Mouse (Mus musculus) testis, adult 2 months (tissue): ENCODE data around the gene Ncan. TPM values are rescaled to one million over a fixed set of nuclear protein-coding genes. Genes with fewer than 3 reads are reported as not detected.

Experiments
- H3K27ac ChIP-seq: fragments of 200-500 bp; 2 replicates; pipeline ENCODE4 v1.5.1; 2012; ENCODE audit warnings: low read depth, low read length; ENCODE audit not compliant: control insufficient read depth, insufficient read depth
- H3K27me3 ChIP-seq: fragments of 200-500 bp; 2 replicates; pipeline ENCODE4 v1.6.1; 2012; ENCODE audit warnings: mild to moderate bottlenecking, low read length, moderate library complexity; ENCODE audit not compliant: control insufficient read depth, insufficient read depth
- H3K36me3 ChIP-seq: fragments of 200-500 bp; 2 replicates; pipeline ENCODE4 v1.6.1; 2012; ENCODE audit warnings: mild to moderate bottlenecking, low read length; ENCODE audit not compliant: control insufficient read depth, insufficient read depth
- H3K4me1 ChIP-seq: fragments of 200-500 bp; 2 replicates; pipeline ENCODE4 v1.6.1; 2012; ENCODE audit warnings: low read length; ENCODE audit not compliant: control insufficient read depth, insufficient read depth
- H3K4me3 ChIP-seq: fragments of 200-500 bp; 2 replicates; pipeline ENCODE4 v1.5.1; 2012; ENCODE audit warnings: low read depth, mild to moderate bottlenecking, low read length, moderate library complexity, mixed read lengths; ENCODE audit not compliant: control insufficient read depth
- CTCF ChIP-seq: fragments of 200-500 bp; IDR thresholded peaks from 2 replicates; pipeline ENCODE4 v1.5.1; 2012; ENCODE audit warnings: low read depth, mild to moderate bottlenecking, inconsistent platforms, low read length, moderate library complexity; ENCODE audit not compliant: control insufficient read depth, insufficient read depth, insufficient replicate concordance
- POLR2A ChIP-seq: fragments of 200-500 bp; IDR thresholded peaks from 2 replicates; pipeline ENCODE4 v1.6.1; 2012; ENCODE audit warnings: low read depth, mild to moderate bottlenecking, inconsistent platforms, low read length, moderate library complexity; ENCODE audit not compliant: control insufficient read depth
- polyA plus RNA-seq: library from polyadenylated mRNA; depleted of rRNA; stranded (reverse); fragments of >200 nt; gene quantifications from 2 replicates; pipeline ENCODE4 v1.2.3, GENCODE M21; 2012; rRNA removed

Gene Ncan
- 7.3 and 8.9 TPM in 2 replicates for polyA plus RNA-seq

GRCm38 (mm10) chr8:70120667-70121066 is at the start of gene Ncan:
Gene Ncan, minus strand, starts transcription at chr8:70120873.
- no peaks in the 10 kb centered on the region for H3K27me3 ChIP-seq
- H3K4me3 ChIP-seq = no peak within 1 kb of the TSS; the same call in 1 of the 2 replicates
- peaks cover 3% of the 10 kb centered on the region; the same call in 1 of the 2 replicates for H3K4me1 ChIP-seq
- TF ChIP-seq CTCF (no peak), POLR2A (no peak)
- no peaks in the 10 kb centered on the region for H3K36me3 ChIP-seq
- H3K27ac ChIP-seq = no peak within 1 kb of the TSS

- H3K27me3 ChIP-seq = no peaks in the 10 kb centered on the region
- TF ChIP-seq POLR2A (no peak), CTCF (no peak)
- H3K4me3 ChIP-seq = no peak overlapping the region
- peaks cover 25% of the 10 kb centered on the region for H3K4me1 ChIP-seq
- no peak overlapping the region for H3K27ac ChIP-seq
- no peaks in the 10 kb centered on the region for H3K36me3 ChIP-seq
Measured at GRCm38 (mm10) chr8:70170116-70170515, 49.4 kb upstream of the Ncan start.

GRCm38 (mm10) chr8:70166504-70167110 is 45.9 kb upstream of the Ncan start:
- no peaks in the 10 kb centered on the region for H3K27me3 ChIP-seq
- TF ChIP-seq POLR2A (no peak), CTCF (peak; percentile 92)
- no peak overlapping the region for H3K27ac ChIP-seq
- H3K36me3 ChIP-seq = no peaks in the 10 kb centered on the region
- H3K4me3 ChIP-seq = peak overlapping the region; percentile 30
- H3K4me1 ChIP-seq = peaks cover 18% of the 10 kb centered on the region

GRCm38 (mm10) chr8:70163316-70163715 is 42.6 kb upstream of the Ncan start:
- Histone ChIP-seq H3K36me3 (no peaks in the 10 kb centered on the region), H3K4me1 (peaks cover 20% of the 10 kb centered on the region), H3K27ac (no peak overlapping the region), H3K4me3 (no peak overlapping the region), H3K27me3 (no peaks in the 10 kb centered on the region)
- no peak for TF ChIP-seq CTCF
- TF ChIP-seq POLR2A = no peak

GRCm38 (mm10) chr8:70160015-70160414 is 39.3 kb upstream of the Ncan start:
- Histone ChIP-seq H3K27me3 (no peaks in the 10 kb centered on the region), H3K36me3 (no peaks in the 10 kb centered on the region), H3K4me3 (no peak overlapping the region), H3K4me1 (peaks cover 5% of the 10 kb centered on the region), H3K27ac (no peak overlapping the region)
- no peak for TF ChIP-seq CTCF

GRCm38 (mm10) chr8:70159211-70159610 is 38.5 kb upstream of the Ncan start:
- Histone ChIP-seq H3K27me3 (no peaks in the 10 kb centered on the region), H3K36me3 (no peaks in the 10 kb centered on the region), H3K4me1 (peaks cover 5% of the 10 kb centered on the region), H3K27ac (no peak overlapping the region), H3K4me3 (no peak overlapping the region)
- no peak for TF ChIP-seq CTCF
- no peak for TF ChIP-seq POLR2A

GRCm38 (mm10) chr8:70158069-70158853 is 37.6 kb upstream of the Ncan start:
- TF ChIP-seq CTCF = no peak
- TF ChIP-seq POLR2A = no peak
- Histone ChIP-seq H3K4me1 (peaks cover 5% of the 10 kb centered on the region), H3K4me3 (peak overlapping the region; percentile 69), H3K27ac (no peak overlapping the region), H3K36me3 (no peaks in the 10 kb centered on the region), H3K27me3 (no peaks in the 10 kb centered on the region)
